Mouse (Mus musculus): Measurements from ENCODE around the gene Hoxd10.

DNA sequence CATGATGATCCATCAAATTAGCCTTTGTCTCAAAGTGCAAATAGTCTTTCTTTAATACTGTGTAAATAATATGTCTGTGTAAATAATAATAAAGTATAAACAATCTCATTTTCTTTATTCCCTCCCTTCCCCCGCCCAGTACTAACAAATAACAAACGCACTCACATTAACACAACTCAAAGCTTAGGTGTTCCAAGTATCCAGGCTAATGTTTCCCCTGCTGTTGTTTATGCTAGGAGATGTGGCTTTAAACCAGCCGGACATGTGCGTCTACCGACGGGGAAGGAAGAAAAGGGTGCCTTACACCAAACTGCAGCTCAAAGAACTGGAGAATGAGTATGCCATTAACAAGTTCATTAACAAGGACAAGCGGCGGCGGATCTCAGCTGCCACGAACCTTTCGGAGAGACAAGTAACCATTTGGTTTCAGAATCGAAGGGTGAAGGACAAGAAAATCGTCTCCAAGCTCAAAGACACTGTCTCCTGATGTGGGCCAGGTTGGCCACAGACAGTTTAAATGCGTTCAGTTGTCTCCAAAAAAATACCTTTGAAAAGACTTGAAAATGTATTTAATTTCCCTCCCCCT lies 22.0 kb upstream of the Hoxd10 start:
- TF ChIP-seq CTCF (conservative IDR thresholded peaks at IDR 0.05; ENCODE audit: low read length) (no peak), NANOG (IDR thresholded peaks at IDR 0.05; ENCODE audit: borderline replicate concordance, low read length) (no peak), POU5F1 (IDR thresholded peaks at IDR 0.05; ENCODE audit: borderline replicate concordance, low read length) (no peak)

Measured in E14TG2a.4 (cell line).